14 mouse cellular contexts compared by ENCODE assay signal in the genomic region with DNA sequence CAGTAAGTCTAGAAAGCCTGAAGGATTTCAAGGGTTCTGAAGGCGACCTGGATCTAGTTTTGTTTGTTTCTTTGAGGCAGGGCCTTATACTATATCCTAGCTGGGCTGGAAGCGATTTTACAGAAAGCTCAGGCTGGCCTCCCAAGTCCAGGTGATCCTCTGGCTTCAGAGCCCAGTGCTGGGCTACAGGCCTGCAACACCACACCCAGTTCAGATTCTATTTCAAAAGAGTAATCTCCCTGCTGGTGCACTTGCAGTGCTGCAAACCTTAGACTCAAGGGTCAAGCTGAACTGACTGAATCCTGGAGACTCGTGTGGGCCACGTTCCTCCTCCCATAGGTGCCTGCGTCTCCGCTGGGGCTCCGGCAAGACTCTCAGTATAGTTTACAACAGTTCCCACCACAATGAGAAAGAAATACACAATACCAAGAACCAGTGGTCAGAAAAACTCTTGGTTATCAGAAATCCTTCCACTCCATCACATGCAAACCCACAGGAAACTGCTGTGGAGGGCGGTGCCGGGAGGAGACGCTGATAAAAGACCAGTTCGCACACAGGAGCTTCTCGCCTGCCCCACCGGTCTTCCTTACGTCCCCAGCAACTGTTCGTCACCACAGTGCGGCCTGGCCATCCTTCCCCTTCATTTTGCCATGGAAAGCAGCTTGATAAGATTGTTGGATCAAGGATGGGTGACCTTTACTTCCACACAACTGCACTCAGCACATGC.
DNase-seq lines count a peak whose midpoint lies in the region; ATAC-seq and TF ChIP-seq lines count a peak whose summit lies in the region.
"Had no signal": no experiment of that assay in that cellular context is flagged by ENCODE, and none has a peak within 500 bp of the region (broad histone marks: within the 10 kb centered on the region; RNA-seq: fewer than 3 reads in every experiment).

No protein-coding gene starts in this region.

- peak overlapping the region; percentile 54 for H3K27ac ChIP-seq in heart, embryonic 12.5 days (ENCODE audit: poor library complexity, severe bottlenecking)
- no peak overlapping the region for H3K27ac ChIP-seq in CH12.LX (ENCODE audit: insufficient read depth, low read depth)
- H3K27ac ChIP-seq in intestine, embryonic 15.5 days: no peak overlapping the region
- no peak overlapping the region for H3K27ac ChIP-seq in stomach, postnatal 0 days (replicated peaks)
- H3K27ac ChIP-seq: kidney, embryonic 15.5 days had no signal

- peaks cover 66% of the 10 kb centered on the region for H3K4me1 ChIP-seq in heart, embryonic 12.5 days (replicated peaks)
- H3K4me1 ChIP-seq in CH12.LX (ENCODE audit: control insufficient read depth in 1 of 2, insufficient read depth in 2 of 2): peaks cover 29 to 64% of the 10 kb centered on the region in 2 experiments
- H3K4me1 ChIP-seq in intestine, embryonic 15.5 days (replicated peaks): peaks cover 14% of the 10 kb centered on the region
- 0 out of 2 replicates have a peak, but pooled peaks cover 3% of the 10 kb centered on the region for H3K4me1 ChIP-seq in stomach, postnatal 0 days (replicated peaks; ENCODE audit: control insufficient read depth, insufficient read depth)

- no peak overlapping the region; the same call in 1 of the 2 replicates for H3K9ac ChIP-seq in heart, embryonic 12.5 days
- H3K9ac ChIP-seq in CH12.LX (ENCODE audit: insufficient read depth, low read depth): no peak overlapping the region
- H3K9ac ChIP-seq in intestine, embryonic 15.5 days: no peak overlapping the region
- no peak overlapping the region for H3K9ac ChIP-seq in stomach, postnatal 0 days (ENCODE audit: low read length)
- H3K9ac ChIP-seq: kidney, embryonic 15.5 days had no signal

- H3K36me3 ChIP-seq in heart, embryonic 12.5 days: peaks cover 10% of the 10 kb centered on the region; the same call in 1 of the 2 replicates
- peaks cover 53 to 87% of the 10 kb centered on the region in 2 experiments for H3K36me3 ChIP-seq in CH12.LX (replicated peaks in 1 of 2; ENCODE audit: control insufficient read depth in 1 of 2, insufficient read depth in 1 of 2, low read length in 1 of 2)
- H3K36me3 ChIP-seq in intestine, embryonic 15.5 days: no peaks in the 10 kb centered on the region
- no peaks in the 10 kb centered on the region for H3K36me3 ChIP-seq in stomach, postnatal 0 days (ENCODE audit: control insufficient read depth, insufficient read depth, low read length)
- H3K36me3 ChIP-seq: kidney, embryonic 15.5 days had no signal

- 57% methylated on average over 16 of the region's 16 CpGs for WGBS in heart, embryonic 12.5 days
- WGBS in intestine, embryonic 15.5 days: 83% methylated on average over 16 of the region's 16 CpGs
- 78% methylated on average over 16 of the region's 16 CpGs for WGBS in stomach, postnatal 0 days

- TF ChIP-seq EP300 in CH12.LX (IDR thresholded peaks at IDR 0.05; ENCODE audit: low read length): no peak
- TF ChIP-seq EP300 in stomach, postnatal 0 days (optimal IDR thresholded peaks at IDR 0.05): no peak

- dilution Hi-C loops in CH12.LX (cut with MboI; ENCODE audit: extremely low pct_ligation_motif_present, extremely low pct_unique_long_range_greater_than_20kb, low sequenced_read_pairs): no loop called here

- H3K4me2 ChIP-seq in heart, embryonic 12.5 days: peak overlapping the region; percentile 29; the same call in 1 of the 2 replicates
- H3K4me2 ChIP-seq in CH12.LX (ENCODE audit: insufficient read depth, low read depth, poor library complexity, severe bottlenecking): no peak overlapping the region
- no peak overlapping the region for H3K4me2 ChIP-seq in intestine, embryonic 15.5 days (replicated peaks)
- no peak overlapping the region for H3K4me2 ChIP-seq in stomach, postnatal 0 days (replicated peaks; ENCODE audit: low read depth)
- H3K4me2 ChIP-seq: kidney, embryonic 15.5 days had no signal

- peaks cover 5% of the 10 kb centered on the region for H3K9me3 ChIP-seq in heart, embryonic 12.5 days (replicated peaks)
- H3K9me3 ChIP-seq in CH12.LX (replicated peaks; ENCODE audit: low read length): peaks cover 13% of the 10 kb centered on the region
- no peaks in the 10 kb centered on the region for H3K9me3 ChIP-seq in intestine, embryonic 15.5 days
- no peaks in the 10 kb centered on the region for H3K9me3 ChIP-seq in stomach, postnatal 0 days (ENCODE audit: control insufficient read depth, low read length)
- H3K9me3 ChIP-seq: kidney, embryonic 15.5 days had no signal

- no peak for TF ChIP-seq CTCF in CH12.LX (conservative IDR thresholded peaks at IDR 0.05 in 1 of 2, IDR thresholded peaks at IDR 0.05 in 1 of 2; ENCODE audit: low read depth in 2 of 2, low read length in 2 of 2)
- TF ChIP-seq CTCF in stomach, postnatal 0 days (IDR thresholded peaks at IDR 0.05; ENCODE audit: low read depth): no peak

- TF ChIP-seq RAD21 in CH12.LX (IDR thresholded peaks at IDR 0.05; ENCODE audit: low read depth, low read length): no peak

- no peaks in the 10 kb centered on the region for H3K27me3 ChIP-seq in heart, embryonic 12.5 days (replicated peaks)
- no peaks in the 10 kb centered on the region for H3K27me3 ChIP-seq in CH12.LX (replicated peaks)
- H3K27me3 ChIP-seq in intestine, embryonic 15.5 days (replicated peaks): no peaks in the 10 kb centered on the region
- no peaks in the 10 kb centered on the region for H3K27me3 ChIP-seq in stomach, postnatal 0 days (ENCODE audit: control insufficient read depth, insufficient read depth, low read length)
- H3K27me3 ChIP-seq: kidney, embryonic 15.5 days had no signal

- peak; percentile 56; the same call in 1 of the 2 replicates for ATAC-seq in heart, embryonic 12.5 days (ENCODE audit: insufficient number of reproducible peaks, low FRiP score)
- peak; percentile 52 for ATAC-seq in megakaryocyte, adult 5-6 weeks (ENCODE audit: poor library complexity, severe bottlenecking)
- ATAC-seq in intestine, embryonic 15.5 days: no peak
- ATAC-seq in stomach, postnatal 0 days (ENCODE audit: low FRiP score, low TSS enrichment): no peak
- ATAC-seq: hindbrain, embryonic 16.5 days had no signal

- TF ChIP-seq POLR2A in CH12.LX (IDR thresholded peaks at IDR 0.05; ENCODE audit: low read depth, low read length): 0 out of 2 replicates have a peak, but pooled peaks have one; percentile 7

- no peak for DNase-seq in heart, postnatal 10 days
- no peak for DNase-seq in CH12.LX (ENCODE audit: extremely low read depth)
- DNase-seq in induced T-regulatory cell, adult 2 months (ENCODE audit: low read depth): peak; percentile 30
- DNase-seq in retina, embryonic 14.5 days (ENCODE audit: low spot score): no peak
- DNase-seq in stomach, postnatal 0 days (ENCODE audit: low spot score): no peak
- DNase-seq: cerebellum, adult 2 months; embryo, embryonic 11 days; gastrocnemius, postnatal 25 days; right cerebral cortex, adult 18-20 months had no signal

- in situ Hi-C loops in CH12.LX (cut with MboI; ENCODE audit: low pct_ligation_motif_present, low pct_unique_long_range_greater_than_20kb, low sequenced_read_pairs): no loop called here

- H3K79me2 ChIP-seq in CH12.LX (replicated peaks; ENCODE audit: control insufficient read depth, extremely low read depth, insufficient read depth, poor library complexity, severe bottlenecking): peaks cover 23% of the 10 kb centered on the region

- H3K4me3 ChIP-seq in heart, embryonic 12.5 days: no peak overlapping the region
- H3K4me3 ChIP-seq in CH12.LX (replicated peaks in 1 of 3; ENCODE audit: low read depth in 2 of 3, low read length in 2 of 3, poor library complexity in 1 of 3): no peak overlapping the region
- H3K4me3 ChIP-seq in intestine, embryonic 15.5 days (replicated peaks): no peak overlapping the region
- no peak overlapping the region for H3K4me3 ChIP-seq in stomach, postnatal 0 days (ENCODE audit: low read depth, low read length)
- H3K4me3 ChIP-seq: kidney, embryonic 15.5 days had no signal

- intact Hi-C loops in heart, postnatal 10 days (cut with DNase I): no loop called here

TF ChIP-seq in CH12.LX, 34 proteins besides CTCF, POLR2A, EP300 and RAD21:
- TF ChIP-seq IRF4 (IDR thresholded peaks at IDR 0.05; ENCODE audit: low read depth, low read length): no peak
- no peak for TF ChIP-seq MAX (IDR thresholded peaks at IDR 0.05; ENCODE audit: low read length)
- no peak for TF ChIP-seq ELF1 (IDR thresholded peaks at IDR 0.05; ENCODE audit: low read depth, low read length)
- no peak for TF ChIP-seq NRF1 (IDR thresholded peaks at IDR 0.05; ENCODE audit: low read depth, low read length)
- TF ChIP-seq MEF2A (IDR thresholded peaks at IDR 0.05; ENCODE audit: borderline replicate concordance, low read depth, low read length): no peak
- no peak for TF ChIP-seq JUN (IDR thresholded peaks at IDR 0.05; ENCODE audit: insufficient read depth, low read depth, low read length)
- TF ChIP-seq E2F4 (IDR thresholded peaks at IDR 0.05; ENCODE audit: insufficient replicate concordance, low read depth, low read length): no peak
- TF ChIP-seq USF1 (IDR thresholded peaks at IDR 0.05; ENCODE audit: low read depth, low read length): no peak
- TF ChIP-seq USF2 (conservative IDR thresholded peaks at IDR 0.05; ENCODE audit: low read depth, low read length): no peak
- no peak for TF ChIP-seq HCFC1 (IDR thresholded peaks at IDR 0.05; ENCODE audit: low read depth, low read length)
- no peak for TF ChIP-seq POLR2AphosphoS2 (IDR thresholded peaks at IDR 0.05; ENCODE audit: low read depth, low read length)
- no peak for TF ChIP-seq NELFE (IDR thresholded peaks at IDR 0.05; ENCODE audit: low read depth, low read length)
- TF ChIP-seq MAZ (IDR thresholded peaks at IDR 0.05; ENCODE audit: low read depth, low read length): no peak
- no peak for TF ChIP-seq CHD1 (IDR thresholded peaks at IDR 0.05; ENCODE audit: low read depth, low read length)
- no peak for TF ChIP-seq MAFK (IDR thresholded peaks at IDR 0.05; ENCODE audit: insufficient replicate concordance, low read length)
- TF ChIP-seq ZC3H11A (IDR thresholded peaks at IDR 0.05; ENCODE audit: low read depth, low read length): no peak

Comparison
In these comparisons a context has a peak if more than half of its experiments do, and no peak if none do; other contexts are left out.
1. ATAC-seq: peak in heart, embryonic 12.5 days (single experiment) and megakaryocyte, adult 5-6 weeks (single experiment); none in intestine, embryonic 15.5 days (single experiment) and stomach, postnatal 0 days (single experiment).